Mouse (Mus musculus): ENCODE data around the gene 9230110F15Rik.
"Not testable (repeated sequence)": the region's sequence is repeated elsewhere in the genome, so short reads cannot be mapped to it uniquely, and the experiment has no call there.

GRCm38 (mm10) chr9:35893112-35893511, 49.2 kb upstream of the 9230110F15Rik start:
- TF ChIP-seq HCFC1 (IDR thresholded peaks at IDR 0.05; ENCODE audit: borderline replicate concordance, insufficient read depth, low read length); MAFK (IDR thresholded peaks at IDR 0.05; ENCODE audit: insufficient read depth, low read depth, low read length); ZC3H11A (IDR thresholded peaks at IDR 0.05; ENCODE audit: borderline replicate concordance, low read depth, low read length): not testable (repeated sequence)

Measured in ES-E14 (cell line).